ENCODE assay signal across 26 mouse cellular contexts in genomic region chr6:127207308-127207707, GRCm38 (mm10).
"Had no signal": no experiment of that assay in that cellular context is flagged by ENCODE, and none has a peak within 500 bp of the region (broad histone marks: within the 10 kb centered on the region; RNA-seq: fewer than 3 reads in every experiment).

No protein-coding gene starts in this region.

- H3K27me3 ChIP-seq: heart, embryonic 12.5 days; hindbrain, embryonic 12.5 days; kidney, embryonic 15.5 days; limb, embryonic 12.5 days; liver, embryonic 13.5 days; liver, embryonic 15.5 days had no signal

- H3K4me3 ChIP-seq: heart, embryonic 10.5 days; heart, embryonic 12.5 days; hindbrain, embryonic 10.5 days; hindbrain, embryonic 12.5 days; kidney, embryonic 15.5 days; left cerebral cortex, adult 2 months; limb, embryonic 10.5 days; limb, embryonic 12.5 days; liver, embryonic 13.5 days; liver, embryonic 15.5 days had no signal

- H3K4me2 ChIP-seq: heart, embryonic 12.5 days; hindbrain, embryonic 12.5 days; hindbrain, embryonic 14.5 days; kidney, embryonic 15.5 days; limb, embryonic 12.5 days; liver, embryonic 11.5 days; liver, embryonic 13.5 days; liver, embryonic 15.5 days had no signal

- H3K9ac ChIP-seq: heart, embryonic 12.5 days; hindbrain, embryonic 12.5 days; hindbrain, embryonic 14.5 days; kidney, embryonic 15.5 days; limb, embryonic 12.5 days; liver, embryonic 13.5 days; liver, embryonic 15.5 days had no signal

- H3K27ac ChIP-seq: heart, embryonic 10.5 days; hindbrain, embryonic 10.5 days; hindbrain, embryonic 12.5 days; hindbrain, embryonic 14.5 days; kidney, embryonic 15.5 days; kidney, postnatal 0 days; left cerebral cortex, adult 2 months; limb, embryonic 10.5 days; limb, embryonic 12.5 days; liver, embryonic 13.5 days; liver, embryonic 15.5 days had no signal

- DNase-seq: gastrocnemius, postnatal 25 days; heart, adult 18-20 months; heart, postnatal 10 days; heart, postnatal 4 days; kidney, adult 11 months; kidney, adult 2 months; kidney, adult 9 months; kidney, postnatal 14 days; kidney, postnatal 36 days; layer of hippocampus, adult 9-11 months; liver; liver, embryonic 13.5 days had no signal

- H3K4me1 ChIP-seq: heart, embryonic 10.5 days; heart, embryonic 12.5 days; hindbrain, embryonic 10.5 days; hindbrain, embryonic 12.5 days; kidney, embryonic 15.5 days; liver, embryonic 13.5 days; liver, embryonic 15.5 days had no signal

- H3K9me3 ChIP-seq: heart, embryonic 10.5 days; heart, embryonic 12.5 days; hindbrain, embryonic 10.5 days; hindbrain, embryonic 12.5 days; kidney, embryonic 15.5 days; limb, embryonic 10.5 days; limb, embryonic 12.5 days; liver, embryonic 13.5 days; liver, embryonic 15.5 days had no signal

- H3K36me3 ChIP-seq: heart, embryonic 10.5 days; heart, embryonic 12.5 days; hindbrain, embryonic 10.5 days; hindbrain, embryonic 12.5 days; kidney, embryonic 15.5 days; limb, embryonic 10.5 days; limb, embryonic 12.5 days; liver, embryonic 13.5 days; liver, embryonic 15.5 days had no signal

- ATAC-seq: hindbrain, embryonic 16.5 days; intestine, embryonic 16.5 days had no signal
